Mouse (Mus musculus): ENCODE data around the gene Rdm1.
"Not testable (repeated sequence)": the region's sequence is repeated elsewhere in the genome, so short reads cannot be mapped to it uniquely, and the experiment has no call there.

The Rdm1 gene

DNA sequence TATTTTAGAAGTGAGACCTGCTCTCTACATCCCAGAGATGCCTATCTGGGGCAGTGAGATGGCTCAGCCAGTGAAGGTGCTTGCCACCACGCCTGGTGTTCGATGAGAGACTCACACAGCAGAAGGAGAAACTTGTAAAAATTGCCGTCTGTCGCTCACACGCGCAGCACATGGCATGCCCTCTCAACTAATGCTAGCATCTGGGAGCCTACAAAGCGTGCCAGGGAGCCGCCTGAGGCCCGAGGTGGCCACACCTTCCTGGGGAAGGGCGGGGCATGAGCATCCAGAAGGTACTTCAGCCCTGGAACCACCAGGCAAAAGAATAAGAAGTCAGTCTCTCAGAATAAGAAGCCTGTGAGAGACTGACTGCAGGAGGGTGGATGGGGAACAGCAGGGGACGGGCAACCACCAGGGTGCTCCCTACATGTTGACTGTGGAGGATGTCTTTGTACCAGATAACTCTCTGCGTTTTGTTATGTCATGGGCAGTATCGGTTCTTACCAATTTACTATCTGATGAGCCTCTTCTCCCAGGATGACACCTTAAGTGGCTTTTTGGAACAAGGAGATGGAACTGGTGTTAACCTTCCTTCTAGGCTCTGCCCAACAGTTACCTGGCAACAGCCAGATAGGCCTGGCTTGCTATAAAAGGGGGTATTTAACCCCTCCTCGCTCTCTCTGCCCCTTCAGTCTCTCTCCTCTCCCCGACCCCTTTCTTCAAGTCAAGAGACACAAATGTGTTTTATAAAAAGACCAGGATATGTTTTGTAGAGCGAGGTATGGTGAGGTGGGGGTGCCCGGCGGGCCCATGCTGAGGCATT is 9.8 kb upstream of the Rdm1 start:
- no peak for DNase-seq

GRCm38 (mm10) chr11:101617849-101618248 is 9.1 kb upstream of the Rdm1 start:
- peak; percentile 60 for DNase-seq

GRCm38 (mm10) chr11:101618596-101618995 is 8.4 kb upstream of the Rdm1 start:
- DNase-seq, result no peak

- DNase-seq, result not testable (repeated sequence)
Measured at GRCm38 (mm10) chr11:101620022-101620655, 6.9 kb upstream of the Rdm1 start.

- no peak for DNase-seq
Measured at GRCm38 (mm10) chr11:101626649-101626994, 373 bp upstream of the Rdm1 start.

- peak; percentile 90 for DNase-seq
Measured at GRCm38 (mm10) chr11:101627857-101628559, 1.0 kb downstream of the Rdm1 start.

- DNase-seq, result not testable (repeated sequence)
Measured at GRCm38 (mm10) chr11:101628733-101629417, 1.9 kb downstream of the Rdm1 start.

GRCm38 (mm10) chr11:101635660-101636059 is 8.7 kb downstream of the Rdm1 start:
- no peak for DNase-seq

- no peak for DNase-seq
Measured at GRCm38 (mm10) chr11:101639761-101640160, 12.8 kb downstream of the Rdm1 start.

GRCm38 (mm10) chr11:101640857-101641709 is 14.1 kb downstream of the Rdm1 start:
- DNase-seq, result peak; percentile 79

- peak; percentile 43 for DNase-seq
Measured at GRCm38 (mm10) chr11:101641710-101642642, 15.0 kb downstream of the Rdm1 start.

GRCm38 (mm10) chr11:101642931-101643330 is 15.9 kb downstream of the Rdm1 start:
- no peak for DNase-seq

GRCm38 (mm10) chr11:101644591-101644990 is 17.6 kb downstream of the Rdm1 start:
- DNase-seq, result no peak

DNA sequence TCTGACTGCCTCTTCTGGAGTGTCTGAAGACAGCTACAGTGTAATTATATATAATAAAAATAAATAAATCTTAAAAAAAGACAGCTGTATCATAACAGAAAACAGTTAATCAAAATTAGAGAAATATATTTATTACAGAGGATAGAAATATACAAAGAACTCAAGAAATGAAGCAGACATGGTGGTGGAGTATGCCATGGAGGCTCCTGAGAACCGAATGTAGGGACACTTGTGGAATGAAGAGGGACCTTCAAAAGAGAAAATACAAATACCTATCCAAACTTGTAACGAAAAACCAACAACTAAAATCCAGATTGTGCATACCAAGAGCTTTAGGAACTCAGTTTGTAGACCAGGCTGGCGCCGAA is 18.0 kb downstream of the Rdm1 start:
- not testable (repeated sequence) for DNase-seq

DNA sequence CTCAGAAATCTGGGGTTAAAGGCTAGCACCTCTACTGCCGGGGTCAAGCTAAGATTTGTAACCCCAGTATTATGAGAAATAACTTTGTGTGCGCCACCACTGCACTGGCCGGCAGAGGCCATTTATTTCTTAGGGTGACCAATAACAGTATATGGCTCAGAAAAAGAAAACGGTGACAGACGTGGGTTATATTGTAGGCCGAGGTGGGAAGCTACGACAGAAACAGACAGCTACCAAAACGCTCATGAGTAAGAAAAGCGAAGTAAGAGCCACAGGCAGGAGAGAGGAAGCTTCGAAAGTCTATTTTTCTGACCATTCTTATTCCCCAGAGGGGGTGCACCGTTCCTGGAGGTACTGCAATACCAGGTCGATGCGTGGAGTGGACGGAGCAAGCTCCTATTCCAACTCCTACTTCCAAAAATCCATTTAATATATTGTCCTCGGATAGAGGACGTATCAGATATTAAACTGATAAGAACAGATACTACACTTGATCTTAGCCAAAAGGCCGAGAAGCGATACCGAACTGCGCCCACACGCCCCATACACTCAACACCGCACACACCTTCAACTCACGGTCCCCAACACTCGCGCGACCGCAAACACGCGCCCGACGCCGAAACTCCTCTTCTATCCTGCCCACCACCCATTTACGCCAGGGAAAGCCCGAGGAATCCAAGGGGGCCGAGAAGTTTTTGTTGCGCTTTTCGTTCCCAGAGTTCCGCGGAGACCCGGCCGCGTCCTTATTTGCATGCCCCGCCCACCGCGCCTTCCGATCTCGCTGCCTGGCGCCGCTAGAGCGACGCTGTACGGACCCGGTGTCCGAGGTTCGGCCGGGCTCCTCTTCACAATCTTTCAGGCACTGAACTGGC is 18.7 kb downstream of the Rdm1 start:
- peak; percentile 66 for DNase-seq

- DNase-seq, result not testable (repeated sequence)
Measured at GRCm38 (mm10) chr11:101646283-101646794, 19.3 kb downstream of the Rdm1 start.

DNA sequence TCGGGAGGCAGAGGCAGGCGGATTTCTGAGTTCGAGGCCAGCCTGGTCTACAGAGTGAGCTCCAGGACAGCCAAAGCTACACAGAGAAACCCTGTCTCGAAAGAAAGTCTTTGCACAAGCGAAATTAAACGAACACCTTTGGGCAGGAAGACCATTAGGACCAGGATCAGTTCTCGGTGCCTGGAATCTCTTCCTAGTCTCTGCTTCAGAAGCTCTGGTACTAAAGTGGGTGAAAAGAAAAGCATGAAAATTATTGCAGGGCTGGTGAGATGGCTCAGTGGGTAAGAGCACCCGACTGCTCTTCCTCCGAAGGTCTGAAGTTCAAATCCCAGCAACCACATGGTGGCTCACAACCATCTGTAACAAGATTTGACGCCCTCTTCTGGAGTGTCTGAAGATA is 20.1 kb downstream of the Rdm1 start:
- DNase-seq, result not testable (repeated sequence)

DNA sequence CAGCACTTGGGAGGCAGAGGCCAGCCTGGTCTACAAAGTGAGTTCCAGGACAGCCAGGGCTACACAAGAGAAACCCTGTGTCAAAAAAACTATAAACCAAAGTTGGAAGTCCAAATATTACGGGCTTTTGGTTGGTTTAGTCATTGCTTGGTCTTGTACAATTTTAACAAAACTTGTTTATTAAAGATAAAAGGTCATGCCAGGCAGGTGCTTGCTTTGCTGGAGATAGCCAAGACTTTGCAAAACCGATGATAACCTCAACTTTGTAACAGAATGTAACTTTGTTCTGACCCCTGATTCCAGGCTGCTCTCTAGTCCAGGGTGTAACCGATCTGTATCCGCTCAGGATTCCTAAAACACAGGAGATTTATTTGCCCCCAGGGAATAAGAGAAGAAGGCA is 29.4 kb downstream of the Rdm1 start:
- no peak for DNase-seq

DNA sequence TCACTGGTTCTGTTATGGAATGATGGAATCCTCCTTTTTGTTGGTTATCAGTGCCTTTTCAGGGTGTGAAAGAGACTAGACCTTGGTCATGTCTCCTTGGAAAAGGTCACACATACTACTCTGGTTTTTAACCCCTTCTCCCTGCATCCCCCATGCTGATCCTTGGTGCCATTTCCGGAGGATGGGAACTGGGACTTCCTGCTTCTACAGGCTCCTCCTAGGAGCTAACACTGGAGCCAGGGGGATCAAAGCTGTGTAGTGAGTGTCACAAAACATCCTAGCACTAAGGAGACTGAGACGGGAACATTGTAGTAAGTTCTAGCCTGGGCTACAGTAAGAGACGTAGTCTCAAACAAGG is 30.5 kb downstream of the Rdm1 start:
- no peak for DNase-seq
